Mouse (Mus musculus) kidney, embryonic 15.5 days (tissue): ENCODE data around the gene Taar3. TPM values are rescaled to one million over a fixed set of nuclear protein-coding genes. Genes with fewer than 3 reads are reported as not detected.
A peak's percentile ranks its signal among the peaks of the same experiment; 100 is the strongest.

Source experiments
- ATAC-seq: fragments of 200-750 bp; cut with Nextera tagmentation; replicated peaks from 2 replicates; pipeline ENCODE4 v1.8.0; 2017; ENCODE audit warnings: moderate TSS enrichment; ENCODE audit not compliant: low FRiP score
- H3K27ac ChIP-seq: fragments of 300-500 bp; sonication (generic); 2 replicates; pipeline ENCODE4 v1.5.1; 2015; ENCODE audit warnings: mild to moderate bottlenecking, inconsistent platforms
- H3K27me3 ChIP-seq: fragments of 300-500 bp; sonication (generic); 2 replicates; pipeline ENCODE4 v1.6.1; 2015; ENCODE audit warnings: inconsistent platforms
- H3K36me3 ChIP-seq: fragments of 300-500 bp; sonication (generic); 2 replicates; pipeline ENCODE4 v1.6.1; 2015; ENCODE audit warnings: inconsistent platforms
- H3K4me1 ChIP-seq: fragments of 300-500 bp; sonication (generic); 2 replicates; pipeline ENCODE4 v1.6.1; 2015; ENCODE audit warnings: inconsistent platforms
- H3K4me2 ChIP-seq: fragments of 300-500 bp; sonication (generic); 2 replicates; pipeline ENCODE4 v1.6.1; 2015; ENCODE audit warnings: moderate library complexity, mild to moderate bottlenecking, inconsistent platforms
- H3K4me3 ChIP-seq: fragments of 300-500 bp; sonication (generic); replicated peaks from 2 replicates; pipeline ENCODE4 v1.5.1; 2015; ENCODE audit warnings: mild to moderate bottlenecking, inconsistent platforms
- H3K9ac ChIP-seq: fragments of 300-500 bp; sonication (generic); 2 replicates; pipeline ENCODE4 v1.6.1; 2015; ENCODE audit warnings: mild to moderate bottlenecking, inconsistent platforms
- H3K9me3 ChIP-seq: fragments of 300-500 bp; sonication (generic); replicated peaks from 2 replicates; pipeline ENCODE4 v1.6.1; 2016; ENCODE audit warnings: inconsistent platforms
- WGBS: fragments of 180-500 bp; shearing (Covaris S2); methylation state at CpG from one replicate; pipeline ENCODE4 v1.1.7; 2015; ENCODE audit warnings: mixed read lengths; 5-methylcytosine and 5-hydroxymethylcytosine counted together
- polyA plus RNA-seq: library from polyadenylated mRNA; unstranded; fragments of >200 nt; fragmentation: Nextera tagmentation; extraction: Ambion mirVana; gene quantifications from 2 replicates; pipeline ENCODE4 v1.2.1, GENCODE M21; 2015

Taar3 gene
- polyA plus RNA-seq = not detected in 2 replicates

- Histone ChIP-seq H3K4me1 (no peaks in the 10 kb centered on the region), H3K36me3 (no peaks in the 10 kb centered on the region), H3K9ac (no peak within 1 kb of the TSS), H3K27ac (no peak within 1 kb of the TSS), H3K4me3 (no peak within 1 kb of the TSS), H3K4me2 (no peak within 1 kb of the TSS), H3K9me3 (no peaks in the 10 kb centered on the region), H3K27me3 (no peaks in the 10 kb centered on the region)
- no peak for ATAC-seq
- WGBS = 89% methylated on average over 16 of the region's 16 CpGs
Observed at GRCm38 (mm10) chr10:23949508-23950005, at the start of gene Taar3. Taar3 (plus strand) TSS chr10:23949558.

DNA sequence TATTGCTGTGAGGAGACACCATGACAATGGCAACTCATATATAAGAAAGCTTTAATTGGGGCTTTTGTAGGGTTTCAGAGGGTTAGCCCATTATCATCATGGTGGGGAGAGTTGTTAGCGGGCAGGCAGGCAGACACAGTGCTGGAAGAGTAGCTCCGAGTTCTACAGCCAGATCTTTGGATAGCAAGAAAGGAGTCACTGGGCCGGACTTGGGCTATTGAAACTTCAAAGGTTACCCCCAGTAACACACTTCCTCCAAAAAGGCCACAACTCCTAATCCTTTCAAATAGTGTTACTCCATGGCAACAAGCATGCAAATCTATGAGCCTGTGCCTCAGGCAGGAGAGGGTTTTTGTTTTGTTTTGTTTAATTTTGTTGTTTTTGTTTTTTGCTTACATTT lies 48.2 kb upstream of the Taar3 start:
- Histone ChIP-seq H3K4me1 (no peaks in the 10 kb centered on the region), H3K27me3 (no peaks in the 10 kb centered on the region), H3K4me2 (no peak overlapping the region), H3K4me3 (no peak overlapping the region), H3K36me3 (no peaks in the 10 kb centered on the region), H3K27ac (no peak overlapping the region), H3K9me3 (no peaks in the 10 kb centered on the region), H3K9ac (no peak overlapping the region)
- WGBS = 87% methylated on average over 3 of the region's 3 CpGs
- no peak for ATAC-seq

DNA sequence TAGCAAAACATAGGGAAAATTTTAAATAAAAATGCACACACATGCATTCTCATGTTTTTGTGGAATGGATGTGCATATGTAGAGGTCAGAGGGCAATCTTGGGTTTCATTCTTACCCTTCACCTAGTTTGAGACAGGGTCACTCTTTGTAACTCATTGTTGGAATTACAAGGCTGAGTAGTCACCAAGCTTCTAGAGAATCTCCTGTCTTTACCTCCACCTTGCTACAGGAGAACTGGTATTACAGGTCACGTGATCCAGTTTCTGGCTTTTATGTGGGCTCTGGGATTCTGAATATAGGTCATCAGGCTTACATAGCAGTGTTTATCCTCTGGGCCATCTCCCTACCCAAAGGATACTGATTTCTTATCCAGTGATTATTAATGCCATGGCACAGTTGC lies 43.7 kb upstream of the Taar3 start:
- Histone ChIP-seq H3K36me3 (no peaks in the 10 kb centered on the region), H3K9ac (no peak overlapping the region), H3K27me3 (no peaks in the 10 kb centered on the region), H3K4me1 (no peaks in the 10 kb centered on the region), H3K27ac (no peak overlapping the region), H3K9me3 (no peaks in the 10 kb centered on the region), H3K4me3 (no peak overlapping the region), H3K4me2 (no peak overlapping the region)
- ATAC-seq = no peak
- 78% methylated on average over 1 of the region's 1 CpGs for WGBS

GRCm38 (mm10) chr10:23920056-23920455 lies 29.3 kb upstream of the Taar3 start, which contains the start of gene Taar1:
Taar1 (plus strand) TSS chr10:23920356.
- no peak within 1 kb of the TSS for H3K9ac ChIP-seq
- no peaks in the 10 kb centered on the region for H3K4me1 ChIP-seq
- H3K36me3 ChIP-seq = no peaks in the 10 kb centered on the region
- no peak within 1 kb of the TSS for H3K27ac ChIP-seq
- no peaks in the 10 kb centered on the region for H3K27me3 ChIP-seq
- ATAC-seq = no peak
- no peak within 1 kb of the TSS for H3K4me3 ChIP-seq
- no peaks in the 10 kb centered on the region for H3K9me3 ChIP-seq
- H3K4me2 ChIP-seq = no peak within 1 kb of the TSS
- 87% methylated on average over 4 of the region's 4 CpGs for WGBS

- Histone ChIP-seq H3K4me1 (no peaks in the 10 kb centered on the region), H3K9ac (no peak overlapping the region), H3K36me3 (no peaks in the 10 kb centered on the region), H3K4me2 (no peak overlapping the region), H3K9me3 (no peaks in the 10 kb centered on the region), H3K27ac (no peak overlapping the region), H3K4me3 (no peak overlapping the region), H3K27me3 (no peaks in the 10 kb centered on the region)
- 47% methylated on average over 3 of the region's 3 CpGs for WGBS
- no peak for ATAC-seq
Observed at GRCm38 (mm10) chr10:23922468-23922867, 26.9 kb upstream of the Taar3 start.

- no peak overlapping the region for H3K9ac ChIP-seq
- ATAC-seq = no peak
- H3K27me3 ChIP-seq = no peaks in the 10 kb centered on the region
- H3K36me3 ChIP-seq = no peaks in the 10 kb centered on the region
- H3K27ac ChIP-seq = no peak overlapping the region
- H3K4me3 ChIP-seq = no peak overlapping the region
- no peak overlapping the region for H3K4me2 ChIP-seq
- no peaks in the 10 kb centered on the region for H3K4me1 ChIP-seq
- 77% methylated on average over 2 of the region's 2 CpGs for WGBS
- no peaks in the 10 kb centered on the region for H3K9me3 ChIP-seq
Observed at GRCm38 (mm10) chr10:23923941-23924340, 25.4 kb upstream of the Taar3 start.

DNA sequence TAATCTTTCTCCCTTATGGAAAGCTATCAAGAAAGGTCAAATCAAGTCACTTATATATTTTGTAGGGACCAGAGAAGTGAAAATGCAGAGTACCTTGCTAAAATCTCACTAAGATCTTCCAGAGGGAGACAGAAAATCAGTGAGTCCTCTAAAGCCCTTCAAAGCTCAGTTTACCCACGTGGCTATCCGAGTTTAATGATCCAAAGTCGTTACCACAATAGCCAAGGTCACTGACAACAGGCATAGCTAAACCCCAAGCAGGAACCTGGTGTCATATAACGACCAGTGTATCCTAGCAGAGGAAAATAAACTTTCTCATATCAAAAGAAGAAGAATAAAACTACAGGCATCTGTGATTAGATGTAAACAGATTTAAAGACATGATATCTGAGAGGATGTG lies 11.7 kb upstream of the Taar3 start:
- whole genome bisulfite sequencing = 11% methylated on average over 4 of the region's 4 CpGs

DNA sequence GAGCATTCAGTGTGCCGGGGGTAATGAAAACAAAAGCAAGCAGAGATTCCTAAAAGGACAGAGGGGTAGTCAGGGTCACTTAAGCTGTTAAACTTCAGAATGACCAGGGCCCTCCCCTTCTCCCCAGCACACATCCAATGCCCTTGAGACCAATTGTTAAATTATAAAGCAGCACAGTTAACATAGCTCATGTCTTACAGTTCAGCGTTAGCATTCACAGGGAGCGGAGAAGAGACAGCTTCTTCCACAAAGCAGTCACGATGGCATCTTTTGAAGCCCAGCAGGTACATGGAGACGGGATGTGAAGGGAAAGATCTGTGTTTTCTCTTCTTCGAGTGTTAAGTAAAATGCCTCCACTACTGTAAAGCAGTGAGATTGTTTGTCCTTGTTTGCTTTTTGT lies 11.0 kb upstream of the Taar3 start, which contains the start of gene Taar2:
Taar2 (plus strand) TSS at position 261 of the 400 bp plus-strand sequence.
- peak within 1 kb of the TSS; percentile 18; the same call in 1 of the 2 replicates for H3K4me2 ChIP-seq
- 31% methylated on average over 6 of the region's 6 CpGs for WGBS
- no peak within 1 kb of the TSS for H3K27ac ChIP-seq
- H3K9ac ChIP-seq = no peak within 1 kb of the TSS
- H3K9me3 ChIP-seq = no peaks in the 10 kb centered on the region
- H3K36me3 ChIP-seq = no peaks in the 10 kb centered on the region
- no peaks in the 10 kb centered on the region for H3K27me3 ChIP-seq
- 0 out of 2 replicates have a peak, but pooled peaks cover 3% of the 10 kb centered on the region for H3K4me1 ChIP-seq
- H3K4me3 ChIP-seq = no peak within 1 kb of the TSS
- no peak for ATAC-seq

More for the DNA sequence above, 11.7 kb upstream of the Taar3 start:
- Histone ChIP-seq H3K9me3 (no peaks in the 10 kb centered on the region), H3K9ac (no peak overlapping the region), H3K27me3 (no peaks in the 10 kb centered on the region), H3K4me2 (no peak overlapping the region), H3K36me3 (no peaks in the 10 kb centered on the region), H3K4me3 (no peak overlapping the region), H3K27ac (no peak overlapping the region), H3K4me1 (0 out of 2 replicates have a peak, but pooled peaks cover 3% of the 10 kb centered on the region)
- no peak for ATAC-seq

- Histone ChIP-seq H3K4me2 (no peak overlapping the region), H3K9me3 (no peaks in the 10 kb centered on the region), H3K27me3 (no peaks in the 10 kb centered on the region), H3K36me3 (no peaks in the 10 kb centered on the region), H3K4me3 (no peak overlapping the region), H3K4me1 (0 out of 2 replicates have a peak, but pooled peaks cover 3% of the 10 kb centered on the region), H3K27ac (no peak overlapping the region), H3K9ac (no peak overlapping the region)
- ATAC-seq = no peak
- whole genome bisulfite sequencing = 79% methylated on average over 5 of the region's 5 CpGs
Observed at GRCm38 (mm10) chr10:23942465-23942864, 6.9 kb upstream of the Taar3 start.

DNA sequence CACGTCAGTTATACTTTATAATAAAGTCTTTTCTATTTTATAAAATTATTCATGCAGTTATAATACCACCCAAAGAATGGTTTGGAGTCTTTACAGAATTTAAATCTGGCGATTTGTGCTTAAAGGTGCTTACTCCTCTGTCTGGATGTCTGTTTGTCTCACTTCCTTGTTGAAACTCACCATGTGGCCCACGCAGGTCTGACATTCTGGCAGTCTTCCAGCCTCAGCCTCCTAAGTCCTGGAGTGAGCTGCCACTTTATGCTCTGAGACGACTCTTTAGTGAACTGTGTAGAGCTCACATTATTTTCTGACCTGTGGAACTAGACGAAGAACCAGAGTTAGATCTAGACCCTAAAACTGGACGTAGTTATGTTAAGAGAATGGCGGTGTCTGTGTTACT lies 1.3 kb upstream of the Taar3 start:
- H3K9me3 ChIP-seq = no peaks in the 10 kb centered on the region
- 65% methylated on average over 7 of the region's 7 CpGs for WGBS
- H3K9ac ChIP-seq = no peak overlapping the region
- no peak overlapping the region for H3K4me2 ChIP-seq
- no peak overlapping the region for H3K4me3 ChIP-seq
- no peaks in the 10 kb centered on the region for H3K36me3 ChIP-seq
- ATAC-seq = no peak
- H3K27me3 ChIP-seq = no peaks in the 10 kb centered on the region
- H3K27ac ChIP-seq = no peak overlapping the region
- no peaks in the 10 kb centered on the region for H3K4me1 ChIP-seq

GRCm38 (mm10) chr10:23951714-23952113 lies 2.4 kb downstream of the Taar3 start:
- Histone ChIP-seq H3K27ac (no peak overlapping the region), H3K36me3 (no peaks in the 10 kb centered on the region), H3K4me3 (no peak overlapping the region), H3K27me3 (no peaks in the 10 kb centered on the region), H3K4me1 (no peaks in the 10 kb centered on the region), H3K9ac (no peak overlapping the region), H3K9me3 (no peaks in the 10 kb centered on the region), H3K4me2 (no peak overlapping the region)
- WGBS = 74% methylated on average over 6 of the region's 6 CpGs
- no peak for ATAC-seq

GRCm38 (mm10) chr10:23959071-23959470 lies 9.7 kb downstream of the Taar3 start:
- WGBS = 23% methylated on average over 3 of the region's 3 CpGs

DNA sequence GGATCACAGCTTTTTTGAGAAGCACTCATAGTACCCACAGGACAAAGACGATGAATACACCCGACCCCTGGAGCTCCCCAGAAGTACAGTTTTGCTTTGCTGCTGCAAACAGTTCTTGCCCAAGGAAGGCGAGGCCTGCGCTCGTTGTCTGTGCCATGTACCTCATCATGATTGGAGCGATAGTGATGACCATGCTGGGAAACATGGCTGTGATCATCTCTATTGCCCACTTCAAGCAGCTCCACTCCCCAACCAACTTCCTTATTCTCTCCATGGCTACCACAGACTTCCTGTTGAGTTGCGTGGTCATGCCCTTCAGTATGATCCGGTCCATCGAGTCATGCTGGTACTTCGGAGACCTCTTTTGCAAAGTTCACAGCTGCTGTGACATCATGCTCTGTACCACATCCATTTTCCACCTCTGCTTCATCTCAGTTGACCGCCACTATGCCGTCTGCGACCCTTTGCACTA lies 11.1 kb downstream of the Taar3 start, which contains the start of gene Taar4:
Taar4 (plus strand) TSS at position 51 of the 472 bp plus-strand sequence.
- Histone ChIP-seq H3K27ac (no peak within 1 kb of the TSS), H3K4me2 (no peak within 1 kb of the TSS), H3K9ac (no peak within 1 kb of the TSS), H3K4me3 (no peak within 1 kb of the TSS), H3K4me1 (peaks cover 20% of the 10 kb centered on the region; the same call in 1 of the 2 replicates), H3K27me3 (no peaks in the 10 kb centered on the region), H3K9me3 (no peaks in the 10 kb centered on the region), H3K36me3 (no peaks in the 10 kb centered on the region)
- ATAC-seq = no peak
- WGBS = 94% methylated on average over 13 of the region's 13 CpGs

More at GRCm38 (mm10) chr10:23959071-23959470, 9.7 kb downstream of the Taar3 start:
- Histone ChIP-seq H3K36me3 (no peaks in the 10 kb centered on the region), H3K27me3 (no peaks in the 10 kb centered on the region), H3K4me3 (no peak overlapping the region), H3K4me2 (no peak overlapping the region), H3K9me3 (no peaks in the 10 kb centered on the region), H3K27ac (no peak overlapping the region), H3K9ac (no peak overlapping the region), H3K4me1 (peaks cover 14% of the 10 kb centered on the region; the same call in 1 of the 2 replicates)
- no peak for ATAC-seq
